Mouse (Mus musculus) heart, adult 8-10 months (tissue): ENCODE results near the gene Abcb11. TPM values are rescaled to one million over a fixed set of nuclear protein-coding genes. Genes with fewer than 3 reads are reported as not detected.

Source experiments
- DNase-seq: peaks from one replicate; pipeline ENCODE4 v3.0.0; 2022; ENCODE audit warnings: low spot score
- total RNA-seq, 4 experiments: library from RNA; stranded (reverse); gene quantifications; 2 replicates each; pipeline ENCODE4 v1.2.4; 2022

The Abcb11 gene
- total RNA-seq, 4 experiments from 2014 or later = not detected

DNA sequence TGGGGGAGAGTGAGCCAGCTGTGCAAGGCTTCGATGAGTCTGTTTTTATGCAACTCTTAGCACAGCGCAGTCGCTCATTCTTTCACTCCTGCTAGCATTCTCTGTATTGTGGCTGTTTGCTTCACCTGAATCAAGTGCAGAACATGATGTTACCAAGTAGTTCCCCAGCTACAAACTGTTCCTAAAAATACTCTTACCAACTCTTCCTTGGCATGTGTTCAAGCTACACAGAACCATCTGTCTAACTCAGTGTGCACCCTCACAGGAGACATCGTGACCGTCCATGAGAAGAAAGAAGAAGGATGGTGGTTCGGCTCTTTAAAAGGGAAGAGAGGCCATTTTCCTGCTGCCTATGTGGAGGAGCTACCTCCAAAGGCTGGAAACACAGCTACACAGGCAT, 153.7 kb downstream of the Abcb11 start:
- no peak for DNase-seq

Other genes starting within 250 kb of the Abcb11 start
- 1 to 10 TPM; 3.7 to 4.8 (median 4.2) TPM for gene Nostrin, start 206.8 kb downstream of the Abcb11 start, total RNA-seq
- gene Spc25, start 136.4 kb downstream of the Abcb11 start, total RNA-seq = 1 to 10 TPM in 1 of 4 experiments, under 1 TPM in 3; 0.33 to 1.3 (median 0.45) TPM
- not detected for gene G6pc2, start 131.5 kb downstream of the Abcb11 start, total RNA-seq
- gene Dhrs9, start 37.8 kb upstream of the Abcb11 start, total RNA-seq = under 1 TPM in 3 of 4 experiments, not detected in 1; 0.05 to 0.19 (median 0.11) TPM
- gene Lrp2, start 243.4 kb upstream of the Abcb11 start, total RNA-seq = 1 to 10 TPM in 3 of 4 experiments, under 1 TPM in 1; 0.57 to 1.6 (median 1.1) TPM